Mouse (Mus musculus): Measurements from ENCODE around the gene Spo11.

DNA sequence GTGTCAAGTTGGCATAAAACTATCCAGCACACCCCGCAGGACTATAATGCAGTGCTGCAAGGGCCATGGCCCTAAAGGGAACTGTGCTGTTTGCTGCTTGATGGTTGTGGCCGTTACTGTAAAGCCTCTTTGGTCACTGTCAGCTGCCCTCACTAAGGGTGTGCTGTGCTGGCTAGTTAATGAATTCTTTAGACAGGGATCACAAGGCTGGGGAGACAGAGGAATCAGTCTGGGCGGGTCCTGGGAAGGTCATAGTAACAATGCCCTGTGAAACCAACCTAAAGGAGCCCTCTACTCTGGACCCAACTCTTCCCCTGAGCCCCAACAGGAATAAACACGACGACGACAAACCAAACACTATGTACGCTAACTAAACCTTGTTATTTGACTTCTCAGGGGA lies 21.0 kb downstream of the Spo11 start:
- TF ChIP-seq CTCF (IDR thresholded peaks at IDR 0.05; ENCODE audit: low read depth): no peak
- TF ChIP-seq EP300 (optimal IDR thresholded peaks at IDR 0.05): no peak
